Mouse (Mus musculus): ENCODE results near the gene Apip. TPM values are rescaled to one million over a fixed set of nuclear protein-coding genes. Genes with fewer than 3 reads are reported as not detected.

The Apip gene
- polyA plus RNA-seq, 1 experiment from 2014 or later, result 65.4 TPM

GRCm38 (mm10) chr2:103069752-103070405 lies 3.6 kb upstream of the Apip start:
- H3K4me3 ChIP-seq, result no peak overlapping the region
- WGBS, result 93% methylated on average over 5 of the region's 5 CpGs
- H3K27me3 ChIP-seq (ENCODE audit: insufficient read depth, poor library complexity, severe bottlenecking), result no peaks in the 10 kb centered on the region

GRCm38 (mm10) chr2:103070586-103070985 lies 2.9 kb upstream of the Apip start:
- no peak overlapping the region for H3K4me3 ChIP-seq
- whole genome bisulfite sequencing, result 56% methylated on average over 3 of the region's 3 CpGs
- no peak overlapping the region for H3K27ac ChIP-seq
- no peak for DNase-seq (ENCODE audit: low spot score)
- H3K9me3 ChIP-seq, result no peaks in the 10 kb centered on the region
- 0 out of 2 replicates have a peak, but pooled peaks cover 2% of the 10 kb centered on the region for H3K36me3 ChIP-seq
- H3K27me3 ChIP-seq (ENCODE audit: insufficient read depth, poor library complexity, severe bottlenecking), result no peaks in the 10 kb centered on the region
- H3K4me1 ChIP-seq, result peaks cover 30% of the 10 kb centered on the region

More at GRCm38 (mm10) chr2:103069752-103070405, 3.6 kb upstream of the Apip start:
- DNase-seq (ENCODE audit: low spot score), result no peak
- no peak overlapping the region for H3K27ac ChIP-seq
- peaks cover 30% of the 10 kb centered on the region for H3K4me1 ChIP-seq
- no peaks in the 10 kb centered on the region for H3K9me3 ChIP-seq
- H3K36me3 ChIP-seq, result no peaks in the 10 kb centered on the region

- H3K36me3 ChIP-seq, result peaks cover 9% of the 10 kb centered on the region
- DNase-seq (ENCODE audit: low spot score), result no peak
- H3K27me3 ChIP-seq (ENCODE audit: insufficient read depth, poor library complexity, severe bottlenecking), result no peaks in the 10 kb centered on the region
- H3K4me3 ChIP-seq, result no peak overlapping the region
- H3K9me3 ChIP-seq, result no peaks in the 10 kb centered on the region
- H3K27ac ChIP-seq, result no peak overlapping the region
- H3K4me1 ChIP-seq, result peaks cover 4% of the 10 kb centered on the region; the same call in 1 of the 2 replicates
- 66% methylated on average over 6 of the region's 6 CpGs for WGBS
These were observed 7.6 kb downstream of the Apip start for GRCm38 (mm10) chr2:103081117-103081516.

- Histone ChIP-seq H3K27ac (no peak overlapping the region), H3K4me3 (no peak overlapping the region), H3K9me3 (no peaks in the 10 kb centered on the region), H3K36me3 (peaks cover 9% of the 10 kb centered on the region), H3K4me1 (peaks cover 4% of the 10 kb centered on the region; the same call in 1 of the 2 replicates), H3K27me3 (ENCODE audit: insufficient read depth, poor library complexity, severe bottlenecking) (no peaks in the 10 kb centered on the region)
- WGBS, result 72% methylated on average over 5 of the region's 5 CpGs
- DNase-seq (ENCODE audit: low spot score), result no peak
These were observed 8.2 kb downstream of the Apip start for GRCm38 (mm10) chr2:103081706-103082105.

GRCm38 (mm10) chr2:103082853-103083252 lies 9.4 kb downstream of the Apip start:
- Histone ChIP-seq H3K27me3 (ENCODE audit: insufficient read depth, poor library complexity, severe bottlenecking) (no peaks in the 10 kb centered on the region), H3K9me3 (no peaks in the 10 kb centered on the region), H3K4me1 (peaks cover 4% of the 10 kb centered on the region; the same call in 1 of the 2 replicates), H3K4me3 (no peak overlapping the region), H3K36me3 (peaks cover 9% of the 10 kb centered on the region), H3K27ac (0 out of 2 replicates have a peak overlapping the region, but pooled peaks have one; percentile 36)
- 55% methylated on average over 7 of the region's 7 CpGs for WGBS
- no peak for DNase-seq (ENCODE audit: low spot score)

- DNase-seq (ENCODE audit: low spot score), result no peak
- H3K36me3 ChIP-seq, result peaks cover 25% of the 10 kb centered on the region
- no peak overlapping the region for H3K27ac ChIP-seq
- no peak overlapping the region for H3K4me3 ChIP-seq
- H3K27me3 ChIP-seq (ENCODE audit: insufficient read depth, poor library complexity, severe bottlenecking), result no peaks in the 10 kb centered on the region
- no peaks in the 10 kb centered on the region for H3K9me3 ChIP-seq
- peaks cover 4% of the 10 kb centered on the region; the same call in 1 of the 2 replicates for H3K4me1 ChIP-seq
- WGBS, result 60% methylated on average over 5 of the region's 5 CpGs
These were observed 11.0 kb downstream of the Apip start for GRCm38 (mm10) chr2:103084451-103084850.

GRCm38 (mm10) chr2:103085633-103086032 lies 12.2 kb downstream of the Apip start:
- H3K4me3 ChIP-seq, result no peak overlapping the region
- WGBS, result 55% methylated on average over 10 of the region's 10 CpGs
- H3K36me3 ChIP-seq, result peaks cover 24% of the 10 kb centered on the region
- no peaks in the 10 kb centered on the region for H3K9me3 ChIP-seq
- no peaks in the 10 kb centered on the region for H3K27me3 ChIP-seq (ENCODE audit: insufficient read depth, poor library complexity, severe bottlenecking)
- no peak for DNase-seq (ENCODE audit: low spot score)
- H3K4me1 ChIP-seq, result peaks cover 4% of the 10 kb centered on the region; the same call in 1 of the 2 replicates
- H3K27ac ChIP-seq, result no peak overlapping the region

- no peaks in the 10 kb centered on the region for H3K9me3 ChIP-seq
- no peak for DNase-seq (ENCODE audit: low spot score)
- 6% methylated on average over 1 of the region's 1 CpGs for WGBS
- no peaks in the 10 kb centered on the region for H3K27me3 ChIP-seq (ENCODE audit: insufficient read depth, poor library complexity, severe bottlenecking)
- H3K4me1 ChIP-seq, result peaks cover 4% of the 10 kb centered on the region; the same call in 1 of the 2 replicates
- no peak overlapping the region for H3K27ac ChIP-seq
- H3K36me3 ChIP-seq, result peaks cover 19% of the 10 kb centered on the region
- no peak overlapping the region for H3K4me3 ChIP-seq
These were observed 13.0 kb downstream of the Apip start for GRCm38 (mm10) chr2:103086432-103086831.

GRCm38 (mm10) chr2:103088099-103088498 lies 14.6 kb downstream of the Apip start:
- 98% methylated on average over 4 of the region's 4 CpGs for WGBS
- Histone ChIP-seq H3K9me3 (no peaks in the 10 kb centered on the region), H3K27me3 (ENCODE audit: insufficient read depth, poor library complexity, severe bottlenecking) (no peaks in the 10 kb centered on the region), H3K4me3 (no peak overlapping the region), H3K27ac (no peak overlapping the region), H3K4me1 (no peaks in the 10 kb centered on the region; the same call in 1 of the 2 replicates), H3K36me3 (peaks cover 19% of the 10 kb centered on the region)
- no peak for DNase-seq (ENCODE audit: low spot score)

- no peak overlapping the region for H3K4me3 ChIP-seq
- no peak for DNase-seq (ENCODE audit: low spot score)
- H3K9me3 ChIP-seq, result no peaks in the 10 kb centered on the region
- 94% methylated on average over 6 of the region's 6 CpGs for WGBS
- H3K4me1 ChIP-seq, result no peaks in the 10 kb centered on the region; the same call in 1 of the 2 replicates
- peaks cover 31% of the 10 kb centered on the region for H3K36me3 ChIP-seq
- H3K27me3 ChIP-seq (ENCODE audit: insufficient read depth, poor library complexity, severe bottlenecking), result no peaks in the 10 kb centered on the region
- no peak overlapping the region for H3K27ac ChIP-seq
These were observed 16.0 kb downstream of the Apip start for GRCm38 (mm10) chr2:103089521-103089920.

GRCm38 (mm10) chr2:103102595-103102994 lies 29.1 kb downstream of the Apip start:
- H3K9me3 ChIP-seq, result no peaks in the 10 kb centered on the region
- WGBS, result 76% methylated on average over 5 of the region's 5 CpGs
- no peak overlapping the region for H3K4me3 ChIP-seq
- H3K27ac ChIP-seq, result no peak overlapping the region
- H3K4me1 ChIP-seq, result no peaks in the 10 kb centered on the region
- DNase-seq (ENCODE audit: low spot score), result no peak
- H3K27me3 ChIP-seq (ENCODE audit: insufficient read depth, poor library complexity, severe bottlenecking), result no peaks in the 10 kb centered on the region
- no peaks in the 10 kb centered on the region for H3K36me3 ChIP-seq

GRCm38 (mm10) chr2:103106172-103106571 lies 32.7 kb downstream of the Apip start:
- no peaks in the 10 kb centered on the region for H3K27me3 ChIP-seq (ENCODE audit: insufficient read depth, poor library complexity, severe bottlenecking)
- 81% methylated on average over 2 of the region's 2 CpGs for WGBS
- no peaks in the 10 kb centered on the region for H3K9me3 ChIP-seq
- H3K4me1 ChIP-seq, result no peaks in the 10 kb centered on the region
- H3K36me3 ChIP-seq, result no peaks in the 10 kb centered on the region
- H3K27ac ChIP-seq, result no peak overlapping the region
- no peak for DNase-seq (ENCODE audit: low spot score)
- no peak overlapping the region for H3K4me3 ChIP-seq

GRCm38 (mm10) chr2:103111669-103112068 lies 38.2 kb downstream of the Apip start:
- Histone ChIP-seq H3K27ac (no peak overlapping the region), H3K27me3 (ENCODE audit: insufficient read depth, poor library complexity, severe bottlenecking) (no peaks in the 10 kb centered on the region), H3K4me1 (peaks cover 8% of the 10 kb centered on the region; the same call in 1 of the 2 replicates), H3K36me3 (no peaks in the 10 kb centered on the region), H3K4me3 (no peak overlapping the region), H3K9me3 (no peaks in the 10 kb centered on the region)
- 48% methylated on average over 8 of the region's 8 CpGs for WGBS
- DNase-seq (ENCODE audit: low spot score), result no peak

Measured in heart, embryonic 10.5 days (tissue).